23 mouse cellular contexts compared by ENCODE assay signal in the genomic region with DNA sequence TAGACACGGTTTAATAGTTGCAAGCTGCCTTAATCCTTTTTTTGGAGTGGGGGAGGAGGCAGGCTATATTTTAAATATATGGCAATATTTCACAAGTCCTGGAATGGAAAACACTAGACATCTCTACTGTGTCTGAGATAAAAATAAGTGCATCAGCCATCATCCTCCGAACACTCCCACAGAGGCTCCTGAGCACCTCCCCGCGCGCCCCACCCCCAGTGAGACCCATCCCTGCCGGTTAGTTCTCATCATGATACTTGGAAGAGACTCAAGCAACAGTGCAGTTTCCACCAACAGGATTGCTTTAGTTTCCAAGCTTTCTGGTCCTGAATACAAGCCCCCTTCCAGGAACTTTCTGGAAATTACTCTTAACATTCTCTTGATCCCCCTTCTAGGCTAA.
A peak's percentile ranks its signal among the peaks of the same experiment; 100 is the strongest.
DNase-seq lines count a peak whose midpoint lies in the region; ATAC-seq lines count a peak whose summit lies in the region.
"Had no signal": no experiment of that assay in that cellular context is flagged by ENCODE, and none has a peak within 500 bp of the region (broad histone marks: within the 10 kb centered on the region; RNA-seq: fewer than 3 reads in every experiment).

No protein-coding gene starts in this region.

- no peak for ATAC-seq in embryonic facial prominence, embryonic 13.5 days (ENCODE audit: insufficient number of reproducible peaks, insufficient read depth, low FRiP score, low TSS enrichment, low read depth)
- ATAC-seq: CD4-positive, CD25-positive, alpha-beta regulatory T cell, adult 4 months; forebrain, embryonic 16.5 days had no signal

- H3K27me3 ChIP-seq in embryonic facial prominence, embryonic 13.5 days: no peaks in the 10 kb centered on the region
- peaks cover 3% of the 10 kb centered on the region; the same call in 1 of the 2 replicates for H3K27me3 ChIP-seq in embryonic facial prominence, embryonic 10.5 days (replicated peaks; ENCODE audit: low read depth, poor library complexity, severe bottlenecking)
- H3K27me3 ChIP-seq: forebrain, embryonic 12.5 days had no signal

- intact Hi-C loops in left cerebral cortex, postnatal 14 days (cut with DNase I): no loop called here

- 71% methylated on average over 6 of the region's 6 CpGs for WGBS in embryonic facial prominence, embryonic 13.5 days
- 93% methylated on average over 6 of the region's 6 CpGs for WGBS in embryonic facial prominence, embryonic 10.5 days

- no peaks in the 10 kb centered on the region for H3K36me3 ChIP-seq in embryonic facial prominence, embryonic 13.5 days
- no peaks in the 10 kb centered on the region for H3K36me3 ChIP-seq in embryonic facial prominence, embryonic 10.5 days (replicated peaks)
- H3K36me3 ChIP-seq: forebrain, embryonic 12.5 days; G1E; heart, embryonic 15.5 days; hindbrain, embryonic 13.5 days had no signal

- peaks cover 41% of the 10 kb centered on the region for H3K4me1 ChIP-seq in embryonic facial prominence, embryonic 13.5 days
- H3K4me1 ChIP-seq in embryonic facial prominence, embryonic 10.5 days: peaks cover 24% of the 10 kb centered on the region
- H3K4me1 ChIP-seq: forebrain, embryonic 12.5 days; hindbrain, embryonic 13.5 days had no signal

- no peak for DNase-seq in embryonic facial prominence, embryonic 10.5 days (ENCODE audit: low spot score)
- peak; percentile 40 for DNase-seq in kidney, postnatal 10 days
- DNase-seq in kidney, adult 18-20 months: no peak
- peak; percentile 41 to 48 for DNase-seq in left cerebral cortex, postnatal 14 days (ENCODE audit: low spot score in 2 of 2)
- no peak for DNase-seq in left cerebral cortex, adult 11 months (ENCODE audit: low spot score)
- peak; percentile 42 for DNase-seq in right cerebral cortex, postnatal 14 days
- DNase-seq in layer of hippocampus, adult 9-10 months (ENCODE audit: low spot score): no peak
- DNase-seq: adrenal gland, adult 8-10 months; adrenal gland, postnatal 36 days; B cell, adult 2 months; cerebellum, adult 2 months; cerebellum, postnatal 10 days; gastrocnemius, postnatal 14 days; heart, adult 2 months; heart, postnatal 14 days had no signal

- no peak overlapping the region for H3K9ac ChIP-seq in embryonic facial prominence, embryonic 13.5 days
- H3K9ac ChIP-seq: forebrain, embryonic 12.5 days; heart, embryonic 15.5 days; hindbrain, embryonic 13.5 days had no signal

- H3K27ac ChIP-seq in embryonic facial prominence, embryonic 13.5 days: 0 out of 2 replicates have a peak overlapping the region, but pooled peaks have one; percentile 35
- no peak overlapping the region for H3K27ac ChIP-seq in embryonic facial prominence, embryonic 10.5 days (replicated peaks)
- H3K27ac ChIP-seq: forebrain, embryonic 12.5 days; heart, adult 2 months; heart, embryonic 15.5 days; hindbrain, embryonic 13.5 days had no signal

- H3K4me2 ChIP-seq in embryonic facial prominence, embryonic 13.5 days: no peak overlapping the region
- H3K4me2 ChIP-seq: forebrain, embryonic 12.5 days; heart, embryonic 11.5 days; heart, embryonic 15.5 days; hindbrain, embryonic 13.5 days had no signal

- no peak overlapping the region for H3K4me3 ChIP-seq in embryonic facial prominence, embryonic 13.5 days
- no peak overlapping the region for H3K4me3 ChIP-seq in embryonic facial prominence, embryonic 10.5 days
- H3K4me3 ChIP-seq: forebrain, embryonic 12.5 days; heart, adult 2 months; heart, embryonic 15.5 days; hindbrain, embryonic 13.5 days had no signal

- H3K9me3 ChIP-seq in embryonic facial prominence, embryonic 13.5 days: no peaks in the 10 kb centered on the region
- no peaks in the 10 kb centered on the region for H3K9me3 ChIP-seq in embryonic facial prominence, embryonic 10.5 days
- H3K9me3 ChIP-seq: forebrain, embryonic 12.5 days; G1E; heart, embryonic 15.5 days; hindbrain, embryonic 13.5 days had no signal

Comparison
In these comparisons a context has a peak if more than half of its experiments do, and no peak if none do; other contexts are left out.
1. DNase-seq: peak in kidney, postnatal 10 days (single experiment), left cerebral cortex, postnatal 14 days (2 of 2) and right cerebral cortex, postnatal 14 days (single experiment); none in embryonic facial prominence, embryonic 10.5 days (single experiment), kidney, adult 18-20 months (single experiment), left cerebral cortex, adult 11 months (single experiment) and layer of hippocampus, adult 9-10 months (single experiment).